Mouse (Mus musculus) thymus, adult 18-20 months (tissue): ENCODE results near the gene Tmem135.

Experiments
- DNase-seq, 2 experiments: peaks; one replicate each; pipeline ENCODE4 v3.0.0; 2022; ENCODE audit warnings: mixed read lengths in 2 of 2

Gene Tmem135

DNA sequence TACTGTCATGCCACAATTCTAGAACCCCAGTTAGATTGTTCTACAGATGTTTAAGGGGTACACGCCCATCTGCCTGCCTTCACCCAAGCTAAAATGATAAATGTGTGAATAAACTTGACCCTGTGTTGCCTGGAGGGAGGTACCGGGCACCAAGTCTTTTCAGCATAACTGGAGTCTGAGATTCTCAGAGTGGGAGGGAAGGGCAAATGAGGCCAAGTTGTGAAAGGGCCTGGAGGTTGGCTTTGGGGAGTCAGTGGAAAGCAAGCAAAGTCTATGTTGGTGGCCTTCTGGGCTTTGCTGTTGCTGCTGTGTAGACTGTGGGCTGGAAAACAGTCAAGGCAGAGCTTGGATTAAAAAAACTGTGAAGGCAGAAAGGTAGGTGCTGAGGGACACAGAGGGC, 13.7 kb upstream of the Tmem135 start:
- no peak for DNase-seq

DNA sequence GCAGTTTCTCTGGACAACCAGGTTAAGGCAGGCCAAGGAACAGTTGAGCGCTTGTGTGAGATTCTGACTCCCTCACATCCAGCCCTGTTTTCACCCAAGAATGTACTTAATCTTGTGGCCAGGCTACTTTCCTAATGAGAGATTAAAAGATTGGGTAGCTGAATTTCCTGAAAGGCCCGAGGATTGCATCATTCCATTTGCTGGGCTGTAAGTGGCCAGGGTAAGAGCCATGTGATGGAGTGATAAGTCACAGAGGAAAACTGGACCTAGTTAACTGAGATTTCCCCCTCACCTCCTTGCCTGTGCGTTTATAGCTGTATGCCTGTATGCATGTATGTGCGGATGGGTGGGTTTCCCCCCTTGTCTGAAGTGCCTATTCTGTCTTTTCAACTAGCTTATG, 12.0 kb upstream of the Tmem135 start:
- no peak for DNase-seq

DNA sequence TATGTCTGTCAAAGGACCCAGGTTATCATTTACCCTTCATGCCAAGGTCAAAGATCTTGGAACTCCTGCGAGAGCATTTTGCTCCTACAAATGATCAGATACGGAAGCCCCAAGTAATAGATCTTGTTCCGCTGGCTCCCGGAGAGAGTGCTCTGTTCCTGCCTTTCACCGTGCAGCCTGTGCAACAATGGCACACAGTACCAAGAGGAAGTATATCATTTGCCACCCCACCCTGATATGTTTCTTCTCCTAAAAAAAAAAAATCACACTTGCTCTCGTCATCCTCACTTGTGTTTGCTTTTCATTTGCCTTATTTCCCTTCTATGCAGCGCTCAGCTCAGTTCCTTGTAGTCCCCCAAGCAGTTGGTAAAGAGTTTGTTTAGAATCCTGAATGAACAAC, 8.1 kb upstream of the Tmem135 start:
- no peak for DNase-seq

DNA sequence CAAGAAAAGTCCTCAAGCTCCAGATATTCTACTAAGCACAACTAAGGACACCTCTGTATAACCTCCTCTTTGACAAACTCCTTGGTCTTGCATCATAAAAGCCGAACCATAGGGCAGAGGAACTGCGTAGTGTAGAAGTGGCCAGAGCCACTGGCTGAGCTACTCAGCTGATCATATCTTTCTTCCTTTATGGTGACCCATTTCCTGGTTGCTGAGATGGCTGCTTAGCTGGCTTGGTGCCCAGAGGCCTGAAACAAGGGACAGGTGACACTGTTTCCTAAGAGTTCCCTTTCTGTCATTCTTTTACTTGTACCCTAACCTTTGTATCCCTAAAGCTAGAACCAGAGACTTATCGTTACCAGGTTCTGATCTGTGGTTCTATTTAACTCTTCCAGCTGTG, 7.3 kb upstream of the Tmem135 start:
- no peak for DNase-seq

GRCm38 (mm10) chr7:89410294-89410693, 6.3 kb upstream of the Tmem135 start:
- DNase-seq: no peak

DNA sequence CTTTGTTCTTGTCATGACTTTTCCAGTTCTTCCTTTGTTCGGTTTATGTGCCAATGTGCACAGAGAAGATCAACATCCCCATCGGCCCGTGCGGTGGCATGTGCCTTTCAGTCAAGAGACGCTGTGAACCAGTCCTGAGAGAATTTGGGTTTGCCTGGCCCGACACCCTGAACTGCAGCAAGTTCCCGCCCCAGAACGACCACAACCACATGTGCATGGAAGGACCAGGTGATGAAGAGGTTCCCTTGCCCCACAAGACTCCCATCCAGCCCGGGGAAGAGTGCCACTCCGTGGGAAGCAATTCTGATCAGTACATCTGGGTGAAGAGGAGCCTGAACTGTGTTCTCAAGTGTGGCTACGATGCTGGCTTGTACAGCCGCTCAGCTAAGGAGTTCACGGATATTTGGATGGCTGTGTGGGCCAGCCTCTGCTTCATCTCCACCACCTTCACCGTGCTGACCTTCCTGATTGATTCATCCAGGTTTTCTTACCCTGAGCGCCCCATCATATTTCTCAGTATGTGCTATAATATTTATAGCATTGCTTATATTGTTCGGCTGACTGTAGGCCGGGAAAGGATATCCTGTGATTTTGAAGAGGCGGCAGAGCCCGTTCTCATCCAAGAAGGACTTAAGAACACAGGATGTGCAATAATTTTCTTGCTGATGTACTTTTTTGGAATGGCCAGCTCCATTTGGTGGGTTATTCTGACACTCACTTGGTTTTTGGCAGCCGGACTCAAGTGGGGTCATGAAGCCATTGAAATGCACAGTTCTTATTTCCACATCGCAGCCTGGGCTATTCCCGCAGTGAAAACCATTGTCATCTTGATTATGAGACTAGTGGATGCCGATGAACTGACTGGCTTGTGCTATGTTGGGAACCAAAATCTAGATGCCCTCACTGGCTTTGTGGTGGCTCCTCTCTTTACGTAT, 3.3 kb upstream of the Tmem135 start:
- DNase-seq: no peak

GRCm38 (mm10) chr7:89406011-89406410, 2.0 kb upstream of the Tmem135 start:
- DNase-seq: no peak

- peak; percentile 4 to 8 for DNase-seq
Measured at GRCm38 (mm10) chr7:89404734-89405440, 865 bp upstream of the Tmem135 start.

- DNase-seq: peak; percentile 26 to 36
Measured at GRCm38 (mm10) chr7:89403053-89403972, 709 bp downstream of the Tmem135 start.

DNA sequence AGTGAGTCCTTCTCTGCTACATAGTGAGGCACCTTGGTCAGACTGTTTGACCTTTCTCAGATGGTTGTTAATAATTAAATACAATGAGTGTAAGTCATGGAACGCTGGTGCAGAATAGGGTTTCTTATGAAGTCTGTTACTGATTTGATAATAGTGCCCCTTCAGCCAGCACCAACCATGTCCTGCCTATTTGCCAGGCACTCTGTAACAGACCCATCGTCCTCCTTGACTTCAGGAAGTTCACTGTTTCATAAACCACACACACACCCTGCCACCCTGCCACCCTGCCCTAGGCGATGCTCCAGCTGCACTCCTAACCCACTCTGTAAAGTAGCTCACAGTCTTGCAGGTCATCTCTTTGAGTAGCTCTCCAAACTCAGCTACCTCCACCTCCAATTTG, 2.1 kb downstream of the Tmem135 start:
- DNase-seq: no peak

DNA sequence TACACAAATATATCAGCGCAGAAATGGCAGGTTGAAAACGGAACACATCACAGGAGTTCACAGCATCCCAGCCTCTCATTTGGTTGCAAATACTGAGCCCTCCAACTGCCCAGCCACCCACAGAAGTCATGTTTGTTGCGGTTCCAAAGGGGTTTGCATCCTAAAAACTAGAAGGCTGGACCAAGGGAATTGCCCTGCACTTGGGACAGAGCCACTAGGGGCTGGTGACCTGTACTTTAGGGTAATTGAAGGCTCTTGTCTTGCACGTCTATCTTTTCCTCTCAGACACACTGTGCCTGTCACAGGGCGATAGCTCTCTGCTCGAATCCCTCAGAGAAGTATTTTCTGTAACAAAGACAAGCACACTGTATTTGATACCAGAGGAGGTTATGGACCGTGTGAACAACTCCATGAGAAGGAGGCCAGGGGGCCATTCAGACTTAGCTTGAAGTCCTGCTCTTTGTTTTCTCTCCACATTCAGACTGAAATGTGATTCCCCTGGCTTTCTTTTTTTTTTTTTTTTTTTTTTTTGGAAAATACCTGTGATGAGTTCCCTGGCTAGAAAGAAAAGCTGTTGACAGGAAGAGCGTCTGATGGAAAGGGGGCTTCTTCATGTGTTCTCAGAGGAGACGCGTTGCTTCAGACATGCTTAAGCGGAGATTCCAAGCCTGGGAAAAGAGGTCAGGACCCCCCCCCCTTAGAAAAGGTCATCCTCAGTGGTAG, 2.7 kb downstream of the Tmem135 start:
- DNase-seq: no peak

DNA sequence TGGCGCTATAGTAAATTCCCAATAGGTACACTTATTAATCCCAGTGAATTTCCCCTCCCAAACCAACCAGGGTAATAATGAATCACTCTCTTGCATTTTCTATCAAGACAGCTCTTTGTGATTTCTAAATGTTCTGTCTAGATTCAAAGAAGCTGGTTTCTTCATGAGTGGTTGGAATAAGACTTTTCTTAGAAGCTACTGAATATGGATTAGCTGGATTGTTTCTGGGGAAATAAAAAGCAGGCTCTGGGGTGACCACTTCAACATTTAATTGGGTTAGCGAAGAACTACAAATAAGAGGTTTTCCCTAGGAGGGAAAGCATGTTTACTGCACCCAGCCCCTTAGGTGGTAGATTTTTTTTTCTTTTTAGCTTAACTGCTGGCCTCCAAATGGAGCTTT, 3.3 kb downstream of the Tmem135 start:
- no peak for DNase-seq

DNA sequence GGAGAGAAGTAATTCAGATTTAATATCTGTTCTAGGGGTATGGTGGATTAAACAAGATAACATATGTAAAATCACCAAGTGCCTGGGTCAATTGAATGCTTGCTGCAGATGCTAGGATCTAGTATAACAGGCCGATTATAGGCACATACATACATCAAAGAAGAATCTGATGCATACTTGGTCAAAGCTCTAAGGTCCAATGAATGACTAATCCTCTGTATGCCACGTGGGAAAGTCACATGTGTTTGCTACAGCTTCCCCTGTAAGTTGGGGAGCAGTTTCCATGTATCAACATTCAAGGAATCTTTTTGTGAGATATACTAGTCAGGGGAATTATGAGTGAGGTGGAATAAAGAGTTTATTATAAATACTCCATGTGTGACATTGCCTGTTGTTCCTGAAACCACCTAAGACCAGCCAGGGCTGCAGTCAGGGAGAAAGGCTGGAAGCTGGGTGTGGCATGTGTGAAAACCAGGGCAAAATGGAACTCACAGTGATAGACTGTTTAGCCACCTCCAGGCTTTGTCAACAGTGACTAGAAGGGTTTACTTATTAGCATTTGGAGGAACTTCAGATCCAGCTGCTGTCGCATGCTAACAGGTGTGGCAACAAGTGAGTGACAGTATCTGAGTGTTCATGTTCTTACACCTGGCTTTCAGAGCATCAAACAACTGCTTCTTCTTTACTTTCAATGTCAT, 6.0 kb downstream of the Tmem135 start:
- no peak for DNase-seq

DNA sequence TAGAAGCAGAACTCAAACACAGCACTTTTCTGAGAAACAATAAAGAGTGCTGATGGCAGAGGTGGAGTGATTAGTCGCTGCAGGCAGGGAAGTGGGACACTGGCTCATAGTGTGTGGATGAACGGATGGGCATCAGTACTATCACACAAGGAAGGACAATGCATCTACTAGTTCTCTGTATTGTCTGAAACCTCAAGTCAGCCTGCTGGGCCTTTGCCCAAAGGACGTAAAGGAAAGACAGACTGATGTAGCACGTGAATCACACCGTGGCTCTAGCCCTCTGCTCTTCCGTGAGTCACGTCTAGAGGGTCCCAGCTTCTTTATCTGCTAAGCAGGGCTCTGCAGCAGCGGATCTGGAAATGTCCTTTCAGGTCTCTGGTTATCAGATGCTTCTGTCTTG, 7.6 kb downstream of the Tmem135 start:
- DNase-seq: no peak

DNA sequence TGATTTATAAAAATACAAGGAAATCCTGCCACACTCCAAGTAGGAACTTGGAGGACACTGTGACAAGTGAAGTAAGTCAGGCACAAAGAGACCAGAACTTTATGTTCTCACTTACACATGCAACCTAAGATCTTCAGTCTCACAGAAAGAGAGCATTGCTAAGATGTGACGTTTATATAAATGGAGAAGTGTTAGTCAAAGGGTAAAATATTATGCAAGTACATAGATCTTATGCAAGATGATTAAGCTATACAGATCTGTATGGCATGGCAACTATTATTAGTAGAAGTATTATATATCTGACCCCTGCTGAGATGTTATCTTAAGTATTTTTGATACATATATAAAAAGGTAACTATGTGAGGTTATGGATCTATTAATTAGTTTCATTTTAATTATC, 8.6 kb downstream of the Tmem135 start:
- no peak for DNase-seq

- no peak for DNase-seq
Measured at GRCm38 (mm10) chr7:89392825-89393224, 11.2 kb downstream of the Tmem135 start.

GRCm38 (mm10) chr7:89392388-89392787, 11.6 kb downstream of the Tmem135 start:
- no peak for DNase-seq

DNA sequence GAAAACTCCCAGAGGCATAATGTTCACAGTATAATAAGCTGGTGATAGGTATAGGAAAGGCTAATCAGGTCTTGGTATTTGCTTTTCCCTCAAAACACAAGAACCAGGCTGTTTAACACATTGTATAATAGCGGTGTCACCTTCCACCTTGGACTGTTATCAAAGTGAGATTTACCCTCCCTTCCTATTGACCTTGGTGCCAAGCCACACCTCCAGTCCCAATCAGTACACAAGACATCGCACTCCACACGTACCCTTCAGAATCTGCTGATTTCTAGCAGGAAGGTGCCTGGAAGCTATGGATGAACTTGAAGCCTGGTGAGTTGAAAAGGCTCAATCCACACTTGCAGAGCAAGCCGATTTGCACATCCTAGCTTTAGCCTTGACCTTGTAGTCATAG, 12.2 kb downstream of the Tmem135 start:
- DNase-seq: no peak

- no peak for DNase-seq
Measured at GRCm38 (mm10) chr7:89391281-89391680, 12.7 kb downstream of the Tmem135 start.

- DNase-seq: no peak
Measured at GRCm38 (mm10) chr7:89390660-89391059, 13.4 kb downstream of the Tmem135 start.

GRCm38 (mm10) chr7:89388981-89389380, 15.0 kb downstream of the Tmem135 start:
- DNase-seq: no peak

- DNase-seq: no peak
Measured at GRCm38 (mm10) chr7:89382892-89383291, 21.1 kb downstream of the Tmem135 start.
